Comparison of ENCODE assay signal across 8 mouse cellular contexts in genomic region chr19:47446841-47447365, GRCm38 (mm10). TPM values are rescaled to one million over a fixed set of nuclear protein-coding genes. Genes with fewer than 3 reads are reported as not detected.
DNase-seq lines count a peak whose midpoint lies in the region; ATAC-seq lines count a peak whose summit lies in the region.

No protein-coding gene starts in this region.

- H3K4me2 ChIP-seq in midbrain, embryonic 14.5 days (ENCODE audit: low read length) = no peak overlapping the region
- H3K4me2 ChIP-seq in midbrain, embryonic 16.5 days (ENCODE audit: low read length) = no peak overlapping the region
- H3K4me2 ChIP-seq in embryonic facial prominence, embryonic 14.5 days (ENCODE audit: low read depth, low read length) = peak overlapping the region; percentile 25; the same call in 1 of the 2 replicates

- H3K9ac ChIP-seq in midbrain, embryonic 14.5 days (replicated peaks; ENCODE audit: low read length) = no peak overlapping the region
- H3K9ac ChIP-seq in midbrain, embryonic 16.5 days (ENCODE audit: low read depth, low read length) = no peak overlapping the region
- peak overlapping the region; percentile 22; the same call in 1 of the 2 replicates for H3K9ac ChIP-seq in embryonic facial prominence, embryonic 14.5 days (ENCODE audit: low read depth, low read length)

- 0 out of 2 replicates have a peak, but pooled peaks cover 11% of the 10 kb centered on the region for H3K4me1 ChIP-seq in midbrain, embryonic 14.5 days (ENCODE audit: control insufficient read depth, insufficient read depth, low read length)
- peaks cover 18% of the 10 kb centered on the region for H3K4me1 ChIP-seq in midbrain, embryonic 16.5 days (ENCODE audit: control insufficient read depth, insufficient read depth, low read length)
- H3K4me1 ChIP-seq in embryonic facial prominence, embryonic 14.5 days (ENCODE audit: control insufficient read depth, insufficient read depth, low read length) = peaks cover 70% of the 10 kb centered on the region

- no peak overlapping the region for H3K4me3 ChIP-seq in midbrain, embryonic 14.5 days (replicated peaks; ENCODE audit: low read depth, low read length)
- H3K4me3 ChIP-seq in midbrain, embryonic 16.5 days (ENCODE audit: low read depth, low read length) = no peak overlapping the region
- H3K4me3 ChIP-seq in embryonic facial prominence, embryonic 14.5 days (ENCODE audit: low read depth, low read length) = no peak overlapping the region

- no peak overlapping the region for H3K27ac ChIP-seq in midbrain, embryonic 14.5 days (replicated peaks; ENCODE audit: low read depth, low read length)
- H3K27ac ChIP-seq in midbrain, embryonic 16.5 days (ENCODE audit: low read length) = no peak overlapping the region
- peak overlapping the region; percentile 44 for H3K27ac ChIP-seq in embryonic facial prominence, embryonic 14.5 days (replicated peaks; ENCODE audit: low read depth, low read length)

- H3K27me3 ChIP-seq in midbrain, embryonic 14.5 days (ENCODE audit: control insufficient read depth, insufficient read depth, low read length) = no peaks in the 10 kb centered on the region
- no peaks in the 10 kb centered on the region for H3K27me3 ChIP-seq in midbrain, embryonic 16.5 days (ENCODE audit: control insufficient read depth, insufficient read depth, low read depth, low read length)
- no peaks in the 10 kb centered on the region for H3K27me3 ChIP-seq in embryonic facial prominence, embryonic 14.5 days (replicated peaks; ENCODE audit: control insufficient read depth, insufficient read depth, low read length)

- WGBS in midbrain, embryonic 14.5 days = 61% methylated on average over 9 of the region's 9 CpGs
- WGBS in midbrain, embryonic 16.5 days = 45% methylated on average over 9 of the region's 9 CpGs
- 33% methylated on average over 8 of the region's 9 CpGs for WGBS in embryonic facial prominence, embryonic 14.5 days

- H3K36me3 ChIP-seq in midbrain, embryonic 14.5 days (ENCODE audit: control insufficient read depth, insufficient read depth, low read length) = no peaks in the 10 kb centered on the region
- no peaks in the 10 kb centered on the region for H3K36me3 ChIP-seq in midbrain, embryonic 16.5 days (ENCODE audit: control insufficient read depth, insufficient read depth, low read length)
- H3K36me3 ChIP-seq in embryonic facial prominence, embryonic 14.5 days (ENCODE audit: control insufficient read depth, insufficient read depth, low read length) = no peaks in the 10 kb centered on the region

- peak; percentile 58 for DNase-seq in midbrain, embryonic 14.5 days
- DNase-seq in embryonic facial prominence, embryonic 14.5 days (ENCODE audit: low spot score) = peak; percentile 81
- DNase-seq in heart, postnatal 14 days = peak; percentile 68 to 74
- DNase-seq in kidney, postnatal 4 days = peak; percentile 54 to 71
- DNase-seq in thymus, postnatal 10 days (ENCODE audit: low spot score in 2 of 2) = peak; percentile 46 to 62
- no peak for DNase-seq in urinary bladder, postnatal 4 days (ENCODE audit: low spot score in 2 of 2)

- ATAC-seq in midbrain, embryonic 14.5 days (ENCODE audit: low FRiP score, low TSS enrichment) = no peak
- no peak for ATAC-seq in midbrain, embryonic 16.5 days
- ATAC-seq in embryonic facial prominence, embryonic 14.5 days (ENCODE audit: low read depth) = no peak
- ATAC-seq in megakaryocyte progenitor cell, adult 5-6 weeks (replicated peaks; ENCODE audit: poor library complexity) = peak; percentile 38

- H3K9me3 ChIP-seq in midbrain, embryonic 14.5 days (ENCODE audit: control insufficient read depth, low read length) = no peaks in the 10 kb centered on the region
- H3K9me3 ChIP-seq in midbrain, embryonic 16.5 days (replicated peaks; ENCODE audit: control insufficient read depth, low read length, poor library complexity, severe bottlenecking) = no peaks in the 10 kb centered on the region
- no peaks in the 10 kb centered on the region for H3K9me3 ChIP-seq in embryonic facial prominence, embryonic 14.5 days (ENCODE audit: control insufficient read depth, low read length)

- intact Hi-C loops in heart, postnatal 14 days (cut with DNase I) = no loop called here

RNA-seq across cellular contexts. Expression of gene Sh3pxd2a, which starts 17.3 kb away (rescaled TPM):
- polyA plus RNA-seq in midbrain, embryonic 14.5 days (2014; fragmentation: Nextera tagmentation; extraction: Ambion mirVana) = 2.0 and 2.4 TPM in 2 replicates
- polyA plus RNA-seq in midbrain, embryonic 16.5 days (2015; fragmentation: Nextera tagmentation; extraction: Ambion mirVana) = 1.5 and 1.8 TPM in 2 replicates
- 19.5 and 20.3 TPM in 2 replicates for polyA plus RNA-seq in embryonic facial prominence, embryonic 14.5 days (2014; fragmentation: Nextera tagmentation; extraction: Ambion mirVana)
- 10 to 100 TPM; 75.2 to 75.9 TPM for total RNA-seq in heart, postnatal 14 days (2021)
- 1.3 and 1.6 TPM in 2 replicates for total RNA-seq in megakaryocyte progenitor cell, adult 5-6 weeks (2015)
- total RNA-seq in megakaryocyte progenitor cell, adult 5-6 weeks (2017) = 1.1 and 1.4 TPM in 2 replicates

Comparison
In these comparisons a context has a peak if more than half of its experiments do, and no peak if none do; other contexts are left out.
1. DNase-seq: peak in midbrain, embryonic 14.5 days (single experiment), embryonic facial prominence, embryonic 14.5 days (single experiment), heart, postnatal 14 days (2 of 2), kidney, postnatal 4 days (2 of 2) and thymus, postnatal 10 days (2 of 2); none in urinary bladder, postnatal 4 days (0 of 2).